Mouse (Mus musculus) embryonic stem cell, embryonic (primary cell): Measurements from ENCODE around the gene AB124611.

Experiments used
- CTCF ChIA-PET, 4 experiments: fragments of 300-600 bp in 2 of 4; fragments of 350-600 bp in 2 of 4; sonication (Branson Sonifier 250); formaldehyde crosslinking; loops; one replicate each; lab custom pipeline; 2022; ENCODE audit warnings: inconsistent platforms in 2 of 4; lab: Charles Lee
- POLR2A ChIA-PET, 4 experiments: fragments of 300-600 bp in 2 of 4; fragments of 350-600 bp in 2 of 4; sonication (Branson Sonifier 250); formaldehyde crosslinking; loops; one replicate each; lab custom pipeline; 2022; ENCODE audit warnings: antibody characterized with exemption in 4 of 4, inconsistent platforms in 1 of 4; lab: Charles Lee

The AB124611 gene

GRCm38 (mm10) chr9:21545351-21545915 is 19.5 kb downstream of the AB124611 start:
- CTCF ChIA-PET: interaction anchor here in 3 of 4 experiments (0.7 to 2.4 kb wide), 48 partner anchors 8 to 866 kb away, joined by 3 to 23 read pairs (median 5); partner anchors contain the start of genes Tmed1 (in 2 of the 3), 9530077C05Rik (in 1 of the 3), AB124611 (in 1 of the 3) and Cdkn2d (in 1 of the 3)
- POLR2A ChIA-PET: interaction anchor here (0.5 to 4.6 kb wide), 155 partner anchors 9 to 894 kb away, joined by 3 to 76 read pairs (median 4); partner anchors contain the start of genes Ldlr (in 3 of the 4), Tmed1 (in 3 of the 4), Cdkn2d (in 2 of the 4) and Keap1 (in 2 of the 4)

- ChIA-PET CTCF (interaction anchor here (0.6 to 2.4 kb wide), 71 partner anchors 8 to 951 kb away, joined by 3 to 23 read pairs (median 4); partner anchors contain the start of genes Tmed1 (in 2 of the 4), 9530077C05Rik (in 1 of the 4), AB124611 (in 1 of the 4) and Cdkn2d (in 1 of the 4)), POLR2A (interaction anchor here (0.5 to 4.6 kb wide), 178 partner anchors 8 to 895 kb away, joined by 3 to 76 read pairs (median 4); partner anchors contain the start of genes Tmed1 (in 4 of the 4), Ldlr (in 3 of the 4), Cdkn2d (in 2 of the 4) and Keap1 (in 2 of the 4))
Observed at GRCm38 (mm10) chr9:21545916-21546788, 20.2 kb downstream of the AB124611 start.

GRCm38 (mm10) chr9:21546789-21547074 is 20.8 kb downstream of the AB124611 start, which contains the start of gene Carm1:
Gene Carm1, plus strand, starts transcription at chr9:21546894.
- ChIA-PET POLR2A (interaction anchor here (0.6 to 4.6 kb wide), 82 partner anchors 8 to 776 kb away, joined by 3 to 76 read pairs (median 7); partner anchors contain the start of genes Tmed1 (in 4 of the 4), Ldlr (in 3 of the 4), Cdkn2d (in 2 of the 4) and Qtrt1 (in 2 of the 4)), CTCF (interaction anchor here (0.6 to 2.4 kb wide), 48 partner anchors 8 to 950 kb away, joined by 3 to 23 read pairs (median 5); partner anchors contain the start of genes Tmed1 (in 2 of the 4), 9530077C05Rik (in 1 of the 4), AB124611 (in 1 of the 4) and Cdkn2d (in 1 of the 4))

GRCm38 (mm10) chr9:21547075-21547941 is 21.3 kb downstream of the AB124611 start:
- POLR2A ChIA-PET: interaction anchor here (0.6 to 4.6 kb wide), 51 partner anchors 7 to 776 kb away, joined by 3 to 76 read pairs (median 6); partner anchors contain the start of genes Tmed1 (in 3 of the 4), Ldlr (in 2 of the 4), Timm29 (in 2 of the 4) and Yipf2 (in 2 of the 4)
- CTCF ChIA-PET: interaction anchor here in 3 of 4 experiments (0.6 to 2.4 kb wide), 24 partner anchors 10 to 950 kb away, joined by 3 to 23 read pairs (median 5); partner anchors contain the start of genes Cdkn2d (in 1 of the 3) and Tmed1 (in 1 of the 3)

- ChIA-PET POLR2A (interaction anchor here in 2 of 4 experiments (0.6 to 2.4 kb wide), 5 partner anchors 10 to 19 kb away, joined by 3 to 11 read pairs (median 6); no protein-coding TSS in a partner anchor), CTCF (interaction anchor here in 1 of 4 experiments (0.6 kb wide), 2 partner anchors 60 to 63 kb away, joined by 3 to 15 read pairs; no protein-coding TSS in a partner anchor)
Observed at GRCm38 (mm10) chr9:21551049-21551448, 25.1 kb downstream of the AB124611 start.

GRCm38 (mm10) chr9:21553607-21554273 is 27.8 kb downstream of the AB124611 start:
- POLR2A ChIA-PET: interaction anchor here in 3 of 4 experiments (0.7 to 5.9 kb wide), 20 partner anchors 7 to 170 kb away, joined by 3 to 66 read pairs (median 3); partner anchors contain the start of genes Carm1 (in 2 of the 3), Tmed1 (in 2 of the 3), Dnm2 (in 1 of the 3) and Ldlr (in 1 of the 3)

GRCm38 (mm10) chr9:21555198-21555742 is 29.3 kb downstream of the AB124611 start:
- ChIA-PET POLR2A (interaction anchor here (0.6 to 5.9 kb wide), 22 partner anchors 8 to 131 kb away, joined by 3 to 66 read pairs (median 5); partner anchors contain the start of genes Carm1 (in 3 of the 4), Tmed1 (in 2 of the 4) and Dnm2 (in 1 of the 4)), CTCF (interaction anchor here in 1 of 4 experiments (1.7 to 3.5 kb wide), 2 partner anchors 9 to 47 kb away, joined by 4 to 17 read pairs; partner anchors contain the start of gene Carm1)

More at GRCm38 (mm10) chr9:21553607-21554273, 27.8 kb downstream of the AB124611 start:
- CTCF ChIA-PET: interaction anchor here in 3 of 4 experiments (0.5 to 3.5 kb wide), 4 partner anchors 8 to 76 kb away, joined by 3 to 17 read pairs (median 3); partner anchors contain the start of gene Carm1 (in 2 of the 3)

GRCm38 (mm10) chr9:21556996-21557395 is 31.0 kb downstream of the AB124611 start:
- ChIA-PET CTCF (interaction anchor here in 3 of 4 experiments (0.6 to 3.5 kb wide), 4 partner anchors 11 to 66 kb away, joined by 3 to 17 read pairs (median 6); partner anchors contain the start of gene Carm1 (in 1 of the 3)), POLR2A (interaction anchor here in 3 of 4 experiments (0.6 to 5.9 kb wide), 13 partner anchors 9 to 320 kb away, joined by 3 to 66 read pairs (median 4); partner anchors contain the start of genes Carm1 (in 2 of the 3), Qtrt1 (in 1 of the 3), Timm29 (in 1 of the 3) and Yipf2 (in 1 of the 3))

- CTCF ChIA-PET: interaction anchor here in 3 of 4 experiments (0.6 to 1.2 kb wide), 3 partner anchors 12 to 54 kb away, joined by 3 to 8 read pairs (median 3); no protein-coding TSS in a partner anchor
- POLR2A ChIA-PET: interaction anchor here in 3 of 4 experiments (0.7 to 5.9 kb wide), 14 partner anchors 9 to 320 kb away, joined by 3 to 66 read pairs (median 4); partner anchors contain the start of genes Carm1 (in 2 of the 3), Timm29 (in 2 of the 3) and Yipf2 (in 2 of the 3)
Observed at GRCm38 (mm10) chr9:21557556-21557955, 31.6 kb downstream of the AB124611 start.

GRCm38 (mm10) chr9:21558366-21558765 is 32.4 kb downstream of the AB124611 start:
- CTCF ChIA-PET: interaction anchor here in 3 of 4 experiments (0.6 to 2.3 kb wide), 3 partner anchors 12 to 63 kb away, joined by 3 to 8 read pairs (median 7); no protein-coding TSS in a partner anchor
- POLR2A ChIA-PET: interaction anchor here in 3 of 4 experiments (0.7 to 5.9 kb wide), 12 partner anchors 8 to 165 kb away, joined by 3 to 66 read pairs (median 4); partner anchors contain the start of genes Carm1 (in 2 of the 3), Timm29 (in 2 of the 3), Yipf2 (in 2 of the 3) and Ldlr (in 1 of the 3)

- POLR2A ChIA-PET: interaction anchor here in 3 of 4 experiments (0.6 to 5.9 kb wide), 14 partner anchors 8 to 830 kb away, joined by 3 to 66 read pairs (median 4); partner anchors contain the start of genes Carm1 (in 2 of the 3), Timm29 (in 2 of the 3), Yipf2 (in 2 of the 3) and Ldlr (in 1 of the 3)
Observed at GRCm38 (mm10) chr9:21559151-21559550, 33.2 kb downstream of the AB124611 start.

GRCm38 (mm10) chr9:21564420-21564819 is 38.4 kb downstream of the AB124611 start:
- CTCF ChIA-PET: interaction anchor here in 3 of 4 experiments (0.6 to 1.1 kb wide), 3 partner anchors 18 to 118 kb away, joined by 3 to 4 read pairs (median 3); no protein-coding TSS in a partner anchor
- POLR2A ChIA-PET: interaction anchor here in 1 of 4 experiments (1.2 to 3.3 kb wide), 3 partner anchors 9 to 28 kb away, joined by 4 to 19 read pairs (median 6); no protein-coding TSS in a partner anchor

More at GRCm38 (mm10) chr9:21559151-21559550, 33.2 kb downstream of the AB124611 start:
- CTCF ChIA-PET: interaction anchor here in 3 of 4 experiments (0.5 to 2.9 kb wide), 3 partner anchors 13 to 42 kb away, joined by 7 to 13 read pairs (median 10); no protein-coding TSS in a partner anchor

GRCm38 (mm10) chr9:21565004-21565586 is 39.1 kb downstream of the AB124611 start:
- ChIA-PET CTCF (interaction anchor here (0.5 to 1.1 kb wide), 6 partner anchors 19 to 408 kb away, joined by 3 to 5 read pairs (median 4); partner anchors contain the start of gene Carm1 (in 1 of the 4)), POLR2A (interaction anchor here in 3 of 4 experiments (0.6 to 4.5 kb wide), 13 partner anchors 7 to 79 kb away, joined by 3 to 20 read pairs (median 4); no protein-coding TSS in a partner anchor)
